Mouse (Mus musculus): ENCODE measurements around the gene Gimap4. TPM values are rescaled to one million over a fixed set of nuclear protein-coding genes. Genes with fewer than 3 reads are reported as not detected.

Gene Gimap4
- polyA plus RNA-seq, 1 experiment from 2014 or later = 3.3 TPM

Other genes with a start within 250 kb of the Gimap4 start
- 21.0 and 22.6 TPM in 2 replicates for gene Zfp467, start 238.7 kb upstream of the Gimap4 start, polyA plus RNA-seq (2015; fragmentation: Nextera tagmentation; extraction: Ambion mirVana)
- 0.31 and 0.43 TPM in 2 replicates for gene Sspo, start 236.3 kb upstream of the Gimap4 start, polyA plus RNA-seq (2015; fragmentation: Nextera tagmentation; extraction: Ambion mirVana)
- 177 and 203 TPM in 2 replicates for gene Atp6v0e2, start 146.9 kb upstream of the Gimap4 start, polyA plus RNA-seq (2015; fragmentation: Nextera tagmentation; extraction: Ambion mirVana)
- 20.7 and 24.0 TPM in 2 replicates for gene Lrrc61, start 129.8 kb upstream of the Gimap4 start, polyA plus RNA-seq (2015; fragmentation: Nextera tagmentation; extraction: Ambion mirVana)
- gene Rarres2, start 111.8 kb upstream of the Gimap4 start, polyA plus RNA-seq (2015; fragmentation: Nextera tagmentation; extraction: Ambion mirVana) = 9.2 and 10.9 TPM in 2 replicates
- not detected in 2 replicates for gene Gm45021, start 94.9 kb upstream of the Gimap4 start, polyA plus RNA-seq (2015; fragmentation: Nextera tagmentation; extraction: Ambion mirVana)
- gene Repin1, start 90.7 kb upstream of the Gimap4 start, polyA plus RNA-seq (2015; fragmentation: Nextera tagmentation; extraction: Ambion mirVana) = 38.0 and 40.3 TPM in 2 replicates
- not detected in 2 replicates for gene Gm44965, start 90.6 kb upstream of the Gimap4 start, polyA plus RNA-seq (2015; fragmentation: Nextera tagmentation; extraction: Ambion mirVana)
- gene Zfp775, start 82.5 kb upstream of the Gimap4 start, polyA plus RNA-seq (2015; fragmentation: Nextera tagmentation; extraction: Ambion mirVana) = 11.3 and 15.7 TPM in 2 replicates
- 11.2 and 12.7 TPM in 2 replicates for gene AI854703, start 57.8 kb upstream of the Gimap4 start, polyA plus RNA-seq (2015; fragmentation: Nextera tagmentation; extraction: Ambion mirVana)
- 0.74 TPM in 2 replicates for gene Gimap8, start 37.3 kb upstream of the Gimap4 start, polyA plus RNA-seq (2015; fragmentation: Nextera tagmentation; extraction: Ambion mirVana)
- gene Gimap9, start 8.4 kb upstream of the Gimap4 start, polyA plus RNA-seq (2015; fragmentation: Nextera tagmentation; extraction: Ambion mirVana) = 1.6 and 2.7 TPM in 2 replicates
- 10.9 and 11.6 TPM in 2 replicates for gene Gimap6, start 23.7 kb downstream of the Gimap4 start, polyA plus RNA-seq (2015; fragmentation: Nextera tagmentation; extraction: Ambion mirVana)
- 0.95 TPM in 1 of 2 replicates, not detected in the other for gene Gm28053, start 34.1 kb downstream of the Gimap4 start, polyA plus RNA-seq (2015; fragmentation: Nextera tagmentation; extraction: Ambion mirVana)
- not detected in 2 replicates for gene Gimap7, start 34.1 kb downstream of the Gimap4 start, polyA plus RNA-seq (2015; fragmentation: Nextera tagmentation; extraction: Ambion mirVana)
- 8.6 and 8.7 TPM in 2 replicates for gene Gimap1, start 54.5 kb downstream of the Gimap4 start, polyA plus RNA-seq (2015; fragmentation: Nextera tagmentation; extraction: Ambion mirVana)
- gene Gimap5, start 61.6 kb downstream of the Gimap4 start, polyA plus RNA-seq (2015; fragmentation: Nextera tagmentation; extraction: Ambion mirVana) = 2.0 TPM in 2 replicates
- gene Gimap3, start 86.3 kb downstream of the Gimap4 start, polyA plus RNA-seq (2015; fragmentation: Nextera tagmentation; extraction: Ambion mirVana) = not detected in 2 replicates
- gene Tmem176a, start 156.4 kb downstream of the Gimap4 start, polyA plus RNA-seq (2015; fragmentation: Nextera tagmentation; extraction: Ambion mirVana) = 22.8 and 30.5 TPM in 2 replicates
- 127 and 151 TPM in 2 replicates for gene Tmem176b, start 156.9 kb downstream of the Gimap4 start, polyA plus RNA-seq (2015; fragmentation: Nextera tagmentation; extraction: Ambion mirVana)
- not detected in 2 replicates for gene Aoc1, start 188.3 kb downstream of the Gimap4 start, polyA plus RNA-seq (2015; fragmentation: Nextera tagmentation; extraction: Ambion mirVana)
- gene 1600015I10Rik, start 245.3 kb downstream of the Gimap4 start, polyA plus RNA-seq (2015; fragmentation: Nextera tagmentation; extraction: Ambion mirVana) = not detected in 2 replicates

Measured in neural tube, embryonic 13.5 days (tissue).